Mouse (Mus musculus) adrenal gland, postnatal 4 days (tissue): ENCODE measurements around the gene Rab35. TPM values are rescaled to one million over a fixed set of nuclear protein-coding genes. Genes with fewer than 3 reads are reported as not detected.
A peak's percentile ranks its signal among the peaks of the same experiment; 100 is the strongest.

ENCODE experiments used
- DNase-seq, 2 experiments: peaks; one replicate each; pipeline ENCODE4 v3.0.0; 2021 to 2022; ENCODE audit warnings: low spot score in 2 of 2, mixed read lengths in 2 of 2
- total RNA-seq, 2 experiments: library from RNA; stranded (reverse); gene quantifications; 2 replicates each; pipeline ENCODE4 v1.2.3; 2021

The Rab35 gene
- total RNA-seq, 2 experiments from 2014 or later: 65.0 to 65.5 TPM

DNA sequence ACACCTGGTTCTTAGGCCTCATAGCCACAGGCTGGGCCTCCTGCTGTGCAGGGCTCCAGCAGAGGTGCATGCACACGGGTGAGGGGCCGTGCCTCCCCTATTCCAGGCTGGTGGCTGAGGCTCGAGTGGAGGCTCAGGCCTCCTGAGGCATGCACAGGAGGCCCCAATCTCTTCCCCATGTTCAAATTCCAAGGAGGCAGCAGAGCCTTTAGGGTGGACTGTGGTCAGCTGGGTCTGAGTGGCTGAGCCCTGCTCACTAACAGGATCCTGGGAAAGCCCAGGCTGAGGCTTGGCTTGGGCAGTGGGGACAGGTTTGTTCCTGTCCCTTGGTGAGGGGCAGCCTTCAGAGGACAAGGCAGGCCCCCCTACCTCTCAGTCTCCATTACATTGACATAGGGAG, 17.2 kb downstream of the Rab35 start:
- DNase-seq: no peak

DNA sequence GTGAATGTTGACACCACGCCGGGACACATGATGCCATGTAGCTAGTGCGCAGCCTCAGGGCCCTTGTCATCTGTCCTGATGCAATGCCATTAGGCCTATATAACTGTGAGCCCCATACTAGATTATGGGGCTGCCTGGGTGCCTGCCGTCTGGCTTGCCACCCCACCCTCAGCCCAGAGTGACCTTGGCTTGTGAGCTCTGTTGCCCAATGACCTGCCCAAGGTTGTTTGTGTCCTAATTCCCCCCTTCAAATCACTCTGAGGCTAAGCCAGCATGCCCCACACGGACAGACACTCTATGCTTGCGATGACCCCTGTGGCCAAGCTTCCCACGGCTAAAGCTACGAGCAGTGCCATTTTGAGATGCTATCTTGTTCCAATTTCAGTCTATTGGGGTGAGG, 18.0 kb downstream of the Rab35 start:
- DNase-seq: no peak

DNA sequence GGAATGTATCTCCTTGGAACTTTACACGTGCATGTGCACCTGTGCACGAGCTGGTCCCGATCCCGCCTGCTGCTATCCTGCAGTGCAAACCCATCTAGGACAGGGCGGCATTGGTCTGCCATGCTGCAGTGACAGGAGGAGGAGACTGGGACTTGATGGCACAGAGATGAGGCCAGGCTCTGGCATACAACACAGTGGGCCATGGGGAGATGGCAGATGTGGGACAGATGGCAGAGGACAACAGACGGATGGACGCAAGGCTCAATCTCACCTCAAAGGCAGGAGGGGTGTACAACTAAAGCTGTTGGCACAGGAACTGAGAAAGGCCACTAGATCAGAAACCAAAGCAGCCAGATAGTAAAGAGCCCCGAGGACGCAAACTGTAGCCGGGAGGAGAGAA, 19.2 kb downstream of the Rab35 start:
- DNase-seq: no peak

GRCm38 (mm10) chr5:115651821-115652220, 20.1 kb downstream of the Rab35 start:
- DNase-seq: no peak

DNA sequence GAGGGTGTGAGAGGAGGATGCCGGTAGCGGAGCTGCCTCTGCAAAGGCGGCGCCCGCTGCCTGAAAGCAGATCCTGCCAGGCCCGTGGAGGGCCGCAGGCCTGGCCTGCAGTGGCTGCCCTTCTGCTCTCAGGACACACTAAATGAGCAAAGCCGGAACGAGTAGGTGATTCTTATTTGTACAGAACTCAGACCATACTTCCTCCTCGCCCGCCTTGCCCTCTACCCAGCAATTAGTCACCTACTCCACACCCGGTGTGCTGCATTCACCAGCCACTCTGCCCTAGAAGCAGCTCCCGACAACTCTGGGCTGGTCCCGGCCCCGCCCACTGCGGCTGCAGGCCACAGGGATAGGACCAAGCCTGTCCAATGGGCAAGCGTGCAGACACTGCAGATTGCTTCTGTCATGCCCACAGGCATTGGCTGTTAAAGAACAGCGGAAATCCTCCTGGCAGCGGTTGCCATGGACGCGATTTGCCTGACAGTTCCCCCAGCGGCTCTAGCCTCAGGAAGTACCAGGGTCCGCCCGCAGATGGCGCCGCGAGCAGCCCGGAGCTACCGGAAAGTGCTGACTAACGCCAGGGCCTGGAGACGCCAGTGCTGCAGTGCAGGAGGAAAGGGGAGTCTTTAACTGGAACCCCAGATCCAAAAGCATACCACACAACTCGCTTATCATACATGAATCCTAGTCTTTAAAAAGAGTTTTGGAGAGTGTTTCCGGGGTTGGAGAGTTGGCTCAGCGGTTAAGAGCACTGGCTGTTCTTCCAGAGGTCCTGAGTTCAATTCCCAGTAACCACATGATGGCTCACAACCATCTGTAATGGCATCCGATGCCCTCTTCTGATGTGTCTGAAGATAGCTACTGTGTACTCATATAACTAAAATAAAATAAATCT, 21.2 kb downstream of the Rab35 start:
- DNase-seq: peak; percentile 99 to 100

DNA sequence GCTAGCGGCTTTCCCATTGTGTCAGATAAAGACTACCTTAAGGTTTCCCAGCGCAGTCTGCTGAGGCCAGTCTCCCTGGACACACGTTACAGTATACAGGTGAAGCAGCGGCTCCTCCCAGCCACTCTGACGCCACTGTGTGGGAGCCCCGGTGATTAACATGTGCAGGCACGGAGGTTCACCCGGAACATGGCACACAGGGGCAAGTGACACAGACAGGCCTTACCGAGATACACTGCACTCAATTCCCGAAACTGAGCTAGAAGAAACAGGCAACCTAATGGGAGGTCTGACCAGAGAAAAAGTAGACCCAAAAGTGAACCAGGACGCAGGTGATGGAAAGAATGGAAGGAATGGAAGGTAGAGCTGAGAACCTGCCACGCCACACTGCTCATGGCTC, 22.1 kb downstream of the Rab35 start:
- DNase-seq: no peak

GRCm38 (mm10) chr5:115656677-115657076, 25.0 kb downstream of the Rab35 start:
- no peak for DNase-seq

DNA sequence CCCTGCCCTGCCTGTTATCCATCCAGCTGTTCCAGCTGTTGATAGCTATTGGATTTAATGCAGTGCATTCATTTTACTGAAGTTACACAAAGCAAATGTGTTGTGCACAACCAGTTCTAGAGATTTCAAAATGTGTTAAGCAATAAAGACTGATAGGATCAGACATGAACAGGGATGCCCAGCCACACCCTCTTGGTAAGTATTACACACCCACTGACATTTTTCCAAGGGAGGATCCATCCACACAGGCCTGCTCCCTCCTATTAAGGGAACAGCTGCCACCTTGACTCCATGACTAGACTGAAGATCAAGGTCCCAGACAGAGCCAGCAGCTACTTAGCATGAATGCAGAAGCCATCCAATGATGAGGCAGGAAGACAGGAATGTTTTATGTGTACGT, 25.5 kb downstream of the Rab35 start:
- no peak for DNase-seq

- DNase-seq: no peak
Observed at GRCm38 (mm10) chr5:115658352-115658751, 26.6 kb downstream of the Rab35 start.

DNA sequence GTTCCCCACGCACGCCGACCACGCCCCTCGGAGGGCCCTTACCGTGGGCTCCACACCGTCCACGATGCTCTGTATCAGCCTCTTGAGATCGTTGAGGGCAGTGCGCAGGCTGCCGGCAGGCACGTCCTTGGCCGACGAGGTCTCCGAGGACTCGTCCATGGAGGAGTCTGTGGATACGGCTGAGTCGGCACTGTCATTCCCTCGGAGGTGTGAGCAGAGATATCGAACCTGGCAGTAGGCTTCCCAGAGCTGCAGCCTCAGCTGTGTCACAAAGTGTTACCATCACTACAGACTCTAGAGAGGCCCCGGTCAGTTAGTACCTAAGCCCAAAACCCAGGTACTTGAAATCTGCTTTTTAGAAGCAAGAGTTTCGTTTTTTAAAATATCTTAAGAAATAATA, 30.9 kb downstream of the Rab35 start:
- DNase-seq: no peak

GRCm38 (mm10) chr5:115666366-115667065, 34.8 kb downstream of the Rab35 start:
- DNase-seq: no peak

GRCm38 (mm10) chr5:115667210-115667609, 35.5 kb downstream of the Rab35 start:
- DNase-seq: no peak

- no peak for DNase-seq
Observed at GRCm38 (mm10) chr5:115667894-115668293, 36.2 kb downstream of the Rab35 start.

- DNase-seq: no peak
Observed at GRCm38 (mm10) chr5:115668986-115669385, 37.3 kb downstream of the Rab35 start.

DNA sequence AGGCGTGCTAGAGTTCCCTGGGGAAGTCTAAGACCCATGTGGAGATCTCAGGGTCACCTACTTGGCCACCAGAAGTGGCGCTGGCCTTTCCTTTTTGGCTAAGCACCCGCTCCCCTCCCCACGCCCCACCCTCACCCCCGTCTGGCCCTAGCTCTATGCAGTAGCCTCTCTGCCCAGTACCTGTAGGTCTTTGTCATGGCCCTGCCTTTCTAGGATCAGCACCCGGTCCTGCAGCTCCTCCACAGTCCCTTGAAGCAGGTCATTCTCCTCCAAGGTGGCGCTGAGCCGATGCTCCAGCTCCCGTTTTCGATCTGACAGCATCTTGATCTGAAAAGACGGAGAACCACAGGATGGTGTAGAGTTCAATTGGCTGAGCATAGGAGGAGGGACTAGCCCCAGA, 38.3 kb downstream of the Rab35 start:
- no peak for DNase-seq

- no peak for DNase-seq
Observed at GRCm38 (mm10) chr5:115670406-115670805, 38.7 kb downstream of the Rab35 start.

GRCm38 (mm10) chr5:115671846-115672245, 40.1 kb downstream of the Rab35 start:
- DNase-seq: no peak

- no peak for DNase-seq
Observed at GRCm38 (mm10) chr5:115685126-115685525, 53.4 kb downstream of the Rab35 start.

- DNase-seq: no peak
Observed at GRCm38 (mm10) chr5:115686716-115687115, 55.0 kb downstream of the Rab35 start.

DNA sequence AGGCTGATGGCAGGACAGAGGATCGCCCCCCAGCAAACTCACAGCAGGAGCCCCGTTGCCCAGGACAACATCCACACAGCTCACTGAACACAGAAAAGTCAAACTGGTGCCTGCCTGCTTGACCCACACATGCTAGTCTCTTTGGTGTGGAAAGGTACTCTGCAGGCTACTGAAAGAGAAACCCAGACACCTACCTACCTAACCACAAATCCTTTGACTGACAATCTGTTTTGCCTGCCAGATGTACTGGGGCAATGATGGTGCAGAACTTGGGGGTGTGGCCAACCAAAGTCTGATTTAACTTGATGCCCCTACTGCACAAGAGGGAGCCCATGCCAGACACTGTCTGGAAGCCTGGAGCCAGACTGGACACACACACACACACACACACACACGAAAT, 61.6 kb downstream of the Rab35 start:
- DNase-seq: no peak

DNA sequence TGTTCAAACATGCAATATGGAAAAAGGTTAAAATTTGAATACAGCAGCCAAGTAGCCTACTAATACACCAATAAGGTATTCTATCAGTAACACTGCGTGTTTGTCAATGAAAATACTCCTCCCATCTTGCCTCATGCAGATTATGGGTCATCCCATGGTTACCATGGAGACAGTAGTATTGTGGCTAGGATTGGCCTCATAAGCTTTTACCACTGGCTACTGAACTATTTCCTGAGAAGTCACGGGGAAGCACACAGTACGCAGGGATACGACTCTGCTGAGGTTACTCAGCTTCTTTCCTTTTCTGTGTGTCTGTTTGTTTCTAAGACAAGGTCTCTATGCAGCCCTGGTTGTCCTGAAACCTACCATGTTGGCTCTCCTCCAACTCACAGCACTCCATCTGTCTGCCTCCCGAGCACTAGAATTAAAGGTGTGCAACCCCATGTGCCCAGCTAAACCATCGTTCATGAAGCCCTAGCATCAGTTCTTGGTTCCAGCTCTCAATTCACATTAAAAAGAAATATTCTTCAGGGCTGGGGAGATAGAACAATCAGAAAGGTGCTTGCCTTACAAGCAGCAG, 63.6 kb downstream of the Rab35 start:
- DNase-seq: no peak

GRCm38 (mm10) chr5:115696811-115697210, 65.1 kb downstream of the Rab35 start:
- DNase-seq: no peak
